Mouse (Mus musculus): ENCODE data around the gene Kcnab3. TPM values are rescaled to one million over a fixed set of nuclear protein-coding genes. Genes with fewer than 3 reads are reported as not detected.
"Not testable (repeated sequence)": the region's sequence is repeated elsewhere in the genome, so short reads cannot be mapped to it uniquely, and the experiment has no call there.

Gene Kcnab3
- total RNA-seq (2021) = 10 to 100 TPM in 1 of 2 experiments, 1 to 10 TPM in 1; 6.0 to 10.5 TPM
- 9.0 and 12.6 TPM in 2 replicates for polyA plus RNA-seq (2012; rRNA removed)
- long read RNA-seq, transcript Kcnab3-201 (14 exons, 2,538 nt) = major isoform, 8 of 17 reads
- long read RNA-seq, partial matches to known transcripts = 9 of 17 reads
- long read RNA-seq, other reads (novel, unspliced or antisense) = 0 of 17 reads

DNA sequence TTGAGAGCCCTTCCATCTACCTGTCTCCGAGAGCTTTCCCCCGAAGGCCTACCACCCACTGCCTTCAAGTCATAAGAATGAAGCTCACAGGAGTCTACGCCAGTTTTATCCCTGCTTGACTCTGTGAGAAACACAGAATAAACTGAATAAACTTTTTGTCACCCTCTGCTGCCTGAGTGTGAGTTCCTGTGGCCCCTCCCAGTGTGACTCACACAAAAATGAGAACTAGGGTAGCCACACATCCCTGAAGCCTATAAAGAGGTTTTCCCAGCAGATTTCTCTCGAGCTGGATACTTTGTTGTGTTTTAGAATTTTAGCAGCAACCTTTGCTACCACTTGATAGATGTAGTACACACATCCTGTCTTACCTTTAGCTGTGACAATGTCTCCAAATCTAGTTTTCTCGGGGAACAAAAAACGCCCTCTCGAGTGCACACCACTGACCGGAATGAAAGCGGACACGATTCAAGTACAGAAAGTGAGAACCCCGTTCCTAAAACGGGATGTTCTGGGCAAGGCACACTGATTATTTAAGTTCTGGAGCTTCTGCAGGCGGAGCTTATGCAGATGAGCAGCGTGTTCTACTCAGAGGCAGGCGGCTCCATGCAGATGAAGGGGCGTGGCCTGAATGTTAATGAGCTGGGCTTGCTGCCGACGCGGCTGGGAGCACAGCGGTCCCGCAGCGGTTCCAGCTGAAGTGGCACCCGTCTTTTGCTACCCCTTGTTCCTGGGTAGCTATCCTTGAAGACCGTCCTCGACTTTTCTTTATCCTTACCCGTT lies at the start of gene Kcnab3:
TSS of gene Kcnab3 (plus strand) at position 631 of the 780 bp plus-strand sequence.
- DNase-seq = peak; percentile 90

- no peak for DNase-seq
These were observed 48.8 kb upstream of the Kcnab3 start for GRCm38 (mm10) chr11:69277267-69277666.

DNA sequence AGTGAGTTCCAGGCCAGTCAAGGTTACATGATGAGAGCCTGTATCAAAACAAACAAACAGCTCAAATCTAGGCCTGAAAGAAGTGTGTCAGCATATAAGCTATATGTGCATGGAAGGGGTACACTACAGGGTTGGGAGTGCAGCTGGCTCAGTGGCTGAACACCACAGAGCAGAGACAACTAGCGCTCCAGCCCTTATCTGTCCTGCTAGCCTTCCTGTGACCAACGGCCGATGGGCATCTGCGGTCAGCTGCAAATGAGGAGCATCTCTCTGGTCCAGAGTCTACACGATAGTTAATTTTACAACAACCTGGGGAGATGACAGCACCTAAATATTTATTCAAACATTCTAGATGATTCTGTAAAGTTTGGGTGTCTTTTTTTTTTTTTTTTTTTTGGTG lies 34.9 kb upstream of the Kcnab3 start:
- DNase-seq = no peak

GRCm38 (mm10) chr11:69295286-69295685 lies 30.8 kb upstream of the Kcnab3 start:
- DNase-seq = no peak

DNA sequence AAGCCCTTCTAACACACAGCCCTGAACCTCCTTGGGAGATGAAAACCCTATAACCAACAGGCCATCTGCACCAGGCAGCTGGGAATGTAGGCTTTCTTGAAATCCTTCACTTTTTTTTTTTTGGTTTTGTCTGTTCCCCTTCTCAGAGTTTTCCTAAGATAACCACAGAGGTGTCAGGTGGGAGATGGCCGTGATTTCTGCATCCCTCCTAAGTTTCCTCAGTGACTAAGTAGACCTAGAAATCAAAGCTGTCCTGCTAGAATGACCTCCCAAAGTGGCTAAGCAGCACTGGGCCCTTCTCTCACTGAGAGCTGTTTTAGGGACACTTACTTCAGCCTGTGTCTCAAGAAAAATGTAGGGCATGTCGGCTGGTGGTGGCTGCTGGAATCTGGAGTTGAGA lies 28.3 kb upstream of the Kcnab3 start:
- no peak for DNase-seq

GRCm38 (mm10) chr11:69298231-69298630 lies 27.8 kb upstream of the Kcnab3 start:
- no peak for DNase-seq

- DNase-seq = no peak
These were observed 23.2 kb upstream of the Kcnab3 start for GRCm38 (mm10) chr11:69302817-69303216.

- no peak for DNase-seq
These were observed 20.8 kb upstream of the Kcnab3 start for GRCm38 (mm10) chr11:69305291-69305690.

- DNase-seq = no peak
These were observed 20.0 kb upstream of the Kcnab3 start for GRCm38 (mm10) chr11:69306039-69306438.

- DNase-seq = peak; percentile 37
These were observed 14.8 kb upstream of the Kcnab3 start for GRCm38 (mm10) chr11:69311266-69311665.

GRCm38 (mm10) chr11:69316361-69316760 lies 9.7 kb upstream of the Kcnab3 start:
- no peak for DNase-seq

GRCm38 (mm10) chr11:69318000-69318399 lies 8.1 kb upstream of the Kcnab3 start:
- DNase-seq = not testable (repeated sequence)

DNA sequence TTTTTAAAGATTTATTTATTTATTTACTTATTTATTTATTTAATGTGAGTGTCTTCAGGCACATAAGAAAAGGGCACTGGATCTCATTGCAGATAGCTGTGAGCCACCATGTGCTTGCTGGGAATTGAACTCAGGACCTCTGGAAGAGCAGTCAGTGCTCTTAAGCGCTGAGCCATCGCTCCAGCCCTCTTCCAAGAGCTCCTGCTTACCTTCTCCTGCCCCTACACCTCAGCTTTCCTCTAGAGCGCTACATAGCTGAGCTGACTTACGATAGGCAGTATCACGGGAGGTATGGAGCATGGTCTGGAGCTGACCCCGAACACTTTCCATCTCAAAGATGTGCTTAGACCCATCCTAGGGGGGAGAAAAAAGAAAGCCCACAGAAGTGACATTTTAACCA lies 4.5 kb upstream of the Kcnab3 start:
- no peak for DNase-seq

DNA sequence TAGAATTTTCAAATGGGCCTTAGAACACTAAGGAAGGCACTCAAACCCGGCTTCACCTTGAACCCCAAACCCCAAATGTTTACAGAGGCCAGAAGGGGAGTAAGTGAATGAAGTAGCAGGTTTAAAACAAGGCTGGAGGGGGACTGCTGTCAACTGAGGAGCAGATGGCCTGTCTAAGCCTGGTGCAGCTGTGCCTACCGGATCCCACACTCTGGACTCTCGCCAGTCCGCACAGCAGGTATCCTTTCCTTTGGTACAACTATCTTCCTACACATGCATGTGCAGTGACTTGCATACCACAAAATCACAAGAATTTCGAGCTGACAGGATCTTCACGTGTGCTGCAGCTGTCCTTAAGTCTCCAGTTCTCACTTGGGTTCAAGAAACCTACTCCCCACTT lies 4.0 kb upstream of the Kcnab3 start:
- no peak for DNase-seq

DNA sequence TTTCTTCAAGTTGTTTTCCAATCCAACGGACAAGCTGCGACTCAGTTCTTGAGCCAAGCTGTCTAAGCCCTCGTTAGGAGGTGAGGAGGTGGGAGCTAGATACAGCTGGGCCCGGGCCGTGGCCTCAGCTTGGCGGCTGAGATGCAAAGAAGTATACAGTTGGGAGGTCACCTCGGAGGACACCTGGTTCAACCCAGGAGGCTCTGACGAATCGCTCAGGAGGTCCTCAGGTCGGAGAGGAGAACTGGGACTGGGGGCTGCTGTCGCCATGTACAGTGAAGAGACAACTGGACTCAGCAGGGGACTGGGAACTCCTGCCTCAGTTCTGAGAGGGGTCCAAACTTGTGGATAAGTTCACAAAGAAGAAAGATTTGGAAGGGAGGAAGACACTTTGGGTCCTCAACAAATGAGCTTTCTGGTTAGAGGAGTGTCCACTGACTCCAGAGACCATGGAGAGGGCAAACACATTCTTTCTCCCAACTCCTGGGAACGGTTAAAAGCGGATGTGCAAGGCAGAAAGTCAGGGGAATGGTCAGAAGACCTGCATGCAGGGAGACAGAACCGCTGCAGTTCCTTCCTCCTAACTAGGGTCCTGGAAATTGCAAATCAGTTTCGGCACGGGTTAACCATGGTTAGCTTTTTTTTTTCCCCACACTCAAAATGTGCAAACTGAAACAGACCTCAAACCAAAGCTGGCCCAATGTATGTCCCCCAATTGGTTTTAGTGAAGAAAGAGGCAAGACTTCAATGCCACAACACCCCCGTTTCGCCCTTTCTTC lies 3.2 kb upstream of the Kcnab3 start:
- DNase-seq = no peak

- peak; percentile 100 for DNase-seq
These were observed 2.4 kb upstream of the Kcnab3 start, which contains the start of the genes Cntrob and Trappc1 for GRCm38 (mm10) chr11:69323667-69324111. Gene Cntrob (minus strand): TSS chr11:69323775. Gene Trappc1 (plus strand): TSS chr11:69323980.

GRCm38 (mm10) chr11:69324749-69325148 lies 1.3 kb upstream of the Kcnab3 start:
- no peak for DNase-seq

GRCm38 (mm10) chr11:69326408-69327156 lies 524 bp downstream of the Kcnab3 start:
- DNase-seq = no peak

DNA sequence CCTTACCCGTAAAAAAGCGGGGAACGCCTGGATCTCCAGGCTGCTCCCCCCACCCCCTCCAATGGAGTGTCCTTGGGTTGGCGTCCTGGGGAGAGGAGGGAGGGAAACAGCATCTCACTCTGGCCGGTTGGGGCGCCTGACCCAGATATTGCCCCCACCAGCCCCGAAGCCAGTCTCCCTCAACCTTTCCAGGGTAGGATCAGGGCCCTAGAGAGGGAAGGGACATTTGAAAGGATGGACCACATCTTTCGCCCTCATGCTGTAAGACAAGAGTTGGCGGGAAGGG lies 1.0 kb downstream of the Kcnab3 start:
- peak; percentile 44 for DNase-seq

DNA sequence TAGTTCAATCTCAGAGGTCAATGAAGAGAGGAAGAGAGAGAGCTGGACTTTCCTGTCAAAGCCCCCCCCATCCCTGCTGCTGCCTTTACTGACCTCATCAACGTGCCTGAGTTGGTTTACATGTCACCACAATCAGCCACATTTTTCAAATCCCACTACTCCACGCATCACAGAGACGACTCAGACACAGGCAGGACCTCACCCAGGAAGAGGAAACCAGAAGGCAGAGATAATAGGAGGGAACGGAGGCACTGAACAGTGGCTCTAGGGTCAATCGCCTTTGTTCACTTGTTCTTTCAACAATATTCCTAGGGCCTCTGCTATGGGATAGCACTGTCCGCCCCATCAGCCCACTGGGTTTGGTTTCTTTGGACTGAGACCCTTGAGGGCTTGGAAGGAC lies 1.6 kb downstream of the Kcnab3 start:
- DNase-seq = no peak

GRCm38 (mm10) chr11:69328517-69328916 lies 2.5 kb downstream of the Kcnab3 start:
- no peak for DNase-seq

DNA sequence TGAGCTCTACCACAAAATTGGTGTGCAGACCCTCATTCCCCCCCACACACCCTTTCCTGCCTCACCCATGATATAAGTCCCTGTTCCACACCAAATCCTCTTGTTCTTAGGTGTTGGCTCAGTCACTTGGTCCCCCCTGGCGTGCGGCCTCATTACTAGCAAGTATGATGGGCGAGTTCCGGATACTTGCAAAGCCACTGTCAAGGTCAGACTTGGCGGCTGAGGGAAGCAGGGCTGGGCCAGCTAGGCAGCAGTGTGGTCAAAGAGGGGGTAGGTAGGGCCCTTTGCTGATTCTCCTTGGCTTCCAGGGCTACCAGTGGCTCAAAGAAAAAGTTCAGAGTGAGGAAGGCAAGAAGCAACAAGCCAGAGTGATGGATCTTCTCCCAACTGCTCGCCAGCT lies 5.1 kb downstream of the Kcnab3 start:
- DNase-seq = peak; percentile 67

All from adrenal gland, adult 2 months (tissue).